Mouse (Mus musculus) gastrocnemius, postnatal 10 days (tissue): Measurements from ENCODE around the gene Lsm7. TPM values are rescaled to one million over a fixed set of nuclear protein-coding genes. Genes with fewer than 3 reads are reported as not detected.
A peak's percentile ranks its signal among the peaks of the same experiment; 100 is the strongest.

Source experiments
- DNase-seq: peaks from one replicate; pipeline ENCODE4 v3.0.0; 2021; ENCODE audit warnings: mixed read lengths
- microRNA-seq, 2 experiments: library from miRNA; unstranded; fragments of <30 nt; microRNA quantifications; one replicate each; pipeline ENCODE4 v1.2.0; 2021
- total RNA-seq, 2 experiments: library from RNA; stranded (reverse); gene quantifications; 2 replicates each; pipeline ENCODE4 v1.2.3; 2021

The Lsm7 gene
- total RNA-seq, 2 experiments from 2014 or later = 36.8 to 42.4 TPM

DNA sequence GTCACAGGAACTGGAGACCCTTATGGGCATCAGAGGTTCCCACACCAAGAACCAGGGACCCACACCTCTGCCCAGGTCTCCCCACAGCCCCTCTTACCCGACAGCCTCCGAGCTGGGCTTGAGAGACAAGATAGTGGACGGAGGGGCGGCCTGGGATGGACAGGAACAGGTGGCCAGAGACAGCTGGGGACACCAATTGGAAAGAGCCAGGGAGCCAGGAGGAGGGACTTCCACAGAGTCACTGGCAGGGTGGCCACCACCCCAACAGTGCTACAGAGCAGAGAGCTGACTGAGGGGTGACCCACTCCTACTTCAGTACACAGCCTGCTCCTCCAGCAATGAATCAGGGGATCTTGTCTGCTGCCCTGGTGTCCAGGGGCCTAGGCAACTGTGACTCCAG lies 41.6 kb downstream of the Lsm7 start, which contains the start of gene Jsrp1:
Gene Jsrp1, minus strand, starts transcription at position 133 of the 400 bp plus-strand sequence.
- DNase-seq = peak; percentile 71

DNA sequence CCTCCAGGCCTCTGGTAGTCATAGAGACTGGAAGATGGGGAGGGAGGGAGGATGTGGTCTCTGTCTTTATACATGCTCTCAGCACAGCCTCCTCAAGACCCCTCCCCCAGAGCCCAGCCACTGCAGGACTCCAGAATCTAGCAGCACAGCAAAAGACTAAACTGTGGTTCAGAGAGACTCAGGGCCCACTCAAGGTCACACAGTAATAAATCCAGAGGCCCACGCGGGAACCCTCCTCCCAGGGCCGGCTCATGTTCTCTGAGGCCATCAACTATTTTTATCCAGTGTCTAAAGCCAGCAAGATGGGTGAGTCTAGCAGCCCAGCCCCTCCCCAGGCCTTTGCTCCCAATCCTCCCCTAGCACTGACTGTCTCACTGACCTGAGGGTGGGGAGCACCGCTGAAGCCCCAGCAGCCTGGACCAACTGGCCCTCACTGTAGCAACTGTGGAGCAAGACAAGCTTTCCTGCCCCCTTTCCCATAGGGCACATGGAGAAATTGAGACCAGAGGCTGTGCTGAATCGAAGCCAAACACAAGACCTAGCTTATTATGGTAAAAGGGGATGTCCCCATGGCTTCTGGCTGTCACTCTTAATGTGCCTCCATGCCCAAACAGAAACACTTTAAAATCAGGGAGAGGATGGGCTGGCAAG lies 42.5 kb downstream of the Lsm7 start:
- DNase-seq = no peak

DNA sequence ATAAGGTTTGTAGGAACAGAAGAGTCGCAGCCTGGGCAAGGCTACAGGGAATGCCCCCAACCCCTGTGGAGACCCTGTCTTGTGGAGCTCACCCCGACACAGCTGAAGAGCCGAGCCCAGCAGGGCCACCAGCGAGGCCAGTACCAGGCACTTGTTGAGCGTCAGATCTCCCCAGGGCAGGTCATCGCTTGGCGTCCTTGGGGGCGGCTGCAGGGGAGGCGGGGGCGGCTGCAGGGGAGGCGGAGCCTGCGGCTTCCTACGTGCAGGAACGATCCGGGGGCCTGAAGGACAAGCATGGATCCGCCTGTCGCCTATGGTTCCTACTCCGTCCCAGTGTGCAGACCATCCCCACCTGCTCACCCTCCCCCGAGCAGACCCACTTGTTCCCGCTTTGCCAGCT lies 44.9 kb downstream of the Lsm7 start:
- DNase-seq = no peak

DNA sequence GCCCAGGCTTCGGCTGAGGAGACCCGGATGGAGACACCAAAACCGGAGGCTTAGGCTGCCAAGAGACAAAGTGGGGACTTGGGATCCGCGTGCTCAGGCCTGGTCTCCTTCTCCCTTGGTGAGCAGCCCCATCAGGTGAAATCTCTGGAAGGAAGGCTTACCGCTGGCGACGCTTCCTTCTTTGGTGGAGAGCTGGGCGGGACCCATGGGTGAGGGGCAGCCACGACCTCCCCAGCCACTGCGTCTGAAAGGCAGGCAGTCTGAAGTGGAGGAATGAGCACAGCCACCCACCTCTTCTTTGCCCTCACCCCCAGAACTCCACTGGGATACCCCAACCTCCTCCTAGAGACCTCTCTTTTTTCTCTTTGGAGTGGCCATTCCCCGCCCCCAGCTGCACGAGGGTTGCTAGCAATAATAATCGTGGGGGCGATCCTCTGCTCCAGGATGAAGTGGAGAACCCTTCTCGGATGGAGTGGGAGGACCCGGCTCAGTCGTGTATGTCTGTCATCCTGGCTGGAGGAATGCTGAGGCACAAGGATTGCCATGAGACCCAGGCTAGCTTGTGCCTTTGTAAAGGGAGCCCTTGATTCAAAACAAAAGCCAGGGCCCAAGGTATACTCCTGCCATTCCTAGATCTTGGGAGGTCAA lies 45.9 kb downstream of the Lsm7 start:
- no peak for DNase-seq

DNA sequence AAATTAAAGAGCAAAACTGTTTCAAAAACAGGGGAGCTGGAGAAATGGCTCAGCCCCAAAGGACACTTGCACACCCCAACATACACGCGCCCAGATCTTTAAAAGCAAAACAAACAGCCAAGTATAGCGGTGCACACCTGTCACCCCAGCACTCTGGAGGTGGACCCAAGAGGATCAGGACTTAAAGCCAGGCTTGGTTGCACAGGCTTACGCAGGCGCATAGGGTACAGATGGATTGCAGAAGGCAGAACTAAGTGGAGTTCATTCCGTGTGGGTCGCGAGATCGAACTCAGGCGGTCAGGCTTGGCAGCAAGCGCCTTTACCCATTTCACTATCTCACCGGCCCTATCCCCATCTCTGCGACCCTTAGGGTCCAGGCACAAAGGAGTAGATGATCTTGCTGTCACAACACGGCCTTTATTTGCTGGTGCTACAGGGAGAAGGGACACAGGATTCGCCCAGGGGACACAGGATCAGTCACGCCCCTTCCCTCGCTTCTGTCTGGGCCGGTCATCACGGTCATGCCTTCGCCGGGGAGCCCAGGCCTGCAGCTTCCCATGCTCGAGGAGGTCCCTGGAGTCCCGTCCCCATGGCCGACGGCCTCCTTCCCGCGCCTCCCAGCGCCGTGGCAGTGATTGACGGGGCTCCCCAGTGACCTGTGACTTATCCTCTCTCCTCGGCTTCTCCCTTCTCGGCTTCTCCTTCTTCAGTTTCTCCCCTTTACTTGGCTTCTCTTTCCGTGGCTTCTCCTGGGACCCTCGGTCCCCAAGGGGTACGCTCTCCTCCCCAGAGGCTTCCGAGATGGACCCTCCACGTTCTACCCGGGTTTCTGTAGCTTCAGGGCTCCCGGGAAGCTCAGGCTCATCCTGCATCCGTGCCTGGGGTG lies 46.7 kb downstream of the Lsm7 start:
- no peak for DNase-seq

DNA sequence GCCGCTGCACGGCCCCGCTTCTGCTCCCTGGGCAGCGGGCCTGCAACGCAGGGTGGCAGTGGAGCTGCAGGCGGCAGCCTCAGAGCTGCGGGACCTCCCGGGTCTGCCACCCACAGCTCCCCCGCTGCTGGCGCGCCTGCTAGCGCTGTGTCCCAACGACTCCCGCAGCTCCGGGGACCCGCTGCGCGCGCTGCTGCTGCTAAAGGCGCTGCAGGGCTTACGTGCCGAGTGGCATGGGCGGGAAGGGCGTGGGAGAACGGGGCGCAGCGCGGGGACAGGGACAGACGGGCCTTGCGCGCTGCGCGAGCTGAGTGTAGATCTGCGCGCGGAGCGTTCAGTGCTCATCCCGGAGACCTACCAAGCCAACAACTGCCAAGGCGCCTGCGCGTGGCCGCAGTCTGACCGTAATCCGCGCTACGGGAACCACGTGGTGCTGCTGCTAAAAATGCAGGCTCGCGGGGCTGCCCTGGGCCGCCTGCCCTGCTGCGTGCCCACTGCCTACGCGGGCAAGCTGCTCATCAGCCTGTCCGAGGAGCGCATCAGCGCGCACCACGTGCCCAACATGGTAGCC lies 47.9 kb downstream of the Lsm7 start:
- peak; percentile 68 for DNase-seq

DNA sequence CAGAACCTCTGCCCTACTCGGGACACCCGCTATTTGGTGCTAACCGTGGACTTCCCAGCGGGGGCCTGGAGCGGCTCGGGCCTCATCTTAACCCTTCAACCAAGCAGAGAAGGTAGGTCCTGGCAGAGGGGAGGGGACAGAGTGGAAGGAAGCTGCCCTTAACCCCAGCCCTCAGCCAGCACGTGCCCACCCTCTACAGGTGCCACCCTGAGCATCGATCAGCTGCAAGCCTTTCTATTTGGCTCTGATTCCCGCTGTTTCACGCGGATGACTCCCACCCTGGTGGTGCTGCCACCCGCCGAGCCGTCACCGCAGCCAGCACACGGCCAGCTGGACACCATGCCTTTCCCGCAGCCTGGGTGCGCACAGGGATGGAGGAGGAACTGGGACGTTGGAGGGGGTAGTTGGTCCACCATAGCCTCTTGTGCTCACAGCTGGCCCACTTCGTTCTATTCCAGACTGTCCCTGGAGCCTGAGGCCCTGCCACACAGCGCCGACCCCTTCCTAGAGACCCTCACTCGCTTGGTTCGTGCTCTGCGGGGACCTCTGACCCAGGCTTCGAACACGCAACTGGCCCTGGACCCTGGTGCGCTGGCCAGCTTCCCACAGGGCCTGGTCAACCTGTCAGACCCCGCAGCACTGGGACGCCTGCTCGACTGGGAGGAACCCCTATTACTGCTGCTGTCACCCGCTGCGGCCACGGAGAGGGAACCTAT lies 48.5 kb downstream of the Lsm7 start:
- DNase-seq = no peak

DNA sequence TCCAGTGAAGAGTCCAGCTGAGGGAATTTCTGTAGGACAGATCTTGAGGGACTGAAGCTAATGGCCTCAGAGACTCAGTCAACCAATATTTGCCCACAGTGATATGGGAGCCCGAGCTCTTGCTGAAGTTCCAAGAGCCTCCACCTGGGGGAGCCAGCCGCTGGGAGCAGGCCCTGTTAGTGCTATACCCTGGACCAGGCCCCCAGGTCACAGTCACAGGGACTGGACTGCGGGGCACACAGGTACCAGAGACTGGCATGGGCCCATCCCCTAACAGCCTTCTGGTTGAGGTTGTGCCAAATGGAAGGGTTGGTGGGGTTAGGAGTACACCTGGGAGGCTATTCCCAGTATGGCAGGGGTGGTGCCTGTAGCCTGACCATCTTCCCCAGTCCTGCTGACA lies 49.1 kb downstream of the Lsm7 start:
- peak; percentile 88 for DNase-seq

DNA sequence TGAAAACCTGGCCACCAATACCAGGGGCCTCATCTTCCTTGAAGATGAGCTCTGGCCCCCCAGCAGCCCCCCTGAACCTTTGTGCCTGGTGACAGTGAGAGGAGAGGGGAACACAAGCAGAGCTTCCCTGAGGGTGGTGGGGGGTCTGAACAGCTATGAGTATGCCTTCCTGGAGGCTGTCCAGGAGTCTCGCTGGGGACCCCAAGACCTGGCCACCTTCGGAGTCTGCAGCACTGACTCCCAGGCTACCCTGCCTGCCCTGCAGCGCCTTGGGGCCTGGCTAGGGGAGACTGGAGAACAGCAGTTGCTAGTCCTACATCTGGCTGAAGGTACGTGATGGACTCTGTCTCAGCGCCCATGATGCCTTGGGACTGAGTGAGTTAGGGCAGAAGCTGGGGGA lies 49.7 kb downstream of the Lsm7 start:
- no peak for DNase-seq

DNA sequence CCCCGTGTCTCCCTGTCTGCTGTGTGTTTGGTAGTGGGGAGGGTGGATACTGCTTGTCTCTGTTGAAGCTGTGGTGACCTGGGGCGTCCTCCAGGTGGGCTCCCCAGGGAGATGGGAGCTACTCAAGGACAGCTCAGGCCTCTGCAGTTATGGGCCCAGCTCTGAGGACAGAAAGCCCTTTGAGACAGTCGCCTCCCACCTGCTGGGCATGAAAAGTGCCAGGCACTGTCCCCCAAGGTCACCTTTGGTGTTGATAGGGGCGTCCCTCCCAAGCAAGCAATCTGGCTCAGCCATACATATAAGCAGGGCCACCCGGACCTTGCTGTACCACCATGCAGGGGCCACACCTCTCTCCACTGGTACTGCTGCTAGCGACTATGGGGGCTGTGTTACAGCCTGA lies 50.1 kb downstream of the Lsm7 start, which contains the start of gene Amh:
Gene Amh, plus strand, starts transcription at position 328 of the 400 bp plus-strand sequence.
- no peak for DNase-seq

DNA sequence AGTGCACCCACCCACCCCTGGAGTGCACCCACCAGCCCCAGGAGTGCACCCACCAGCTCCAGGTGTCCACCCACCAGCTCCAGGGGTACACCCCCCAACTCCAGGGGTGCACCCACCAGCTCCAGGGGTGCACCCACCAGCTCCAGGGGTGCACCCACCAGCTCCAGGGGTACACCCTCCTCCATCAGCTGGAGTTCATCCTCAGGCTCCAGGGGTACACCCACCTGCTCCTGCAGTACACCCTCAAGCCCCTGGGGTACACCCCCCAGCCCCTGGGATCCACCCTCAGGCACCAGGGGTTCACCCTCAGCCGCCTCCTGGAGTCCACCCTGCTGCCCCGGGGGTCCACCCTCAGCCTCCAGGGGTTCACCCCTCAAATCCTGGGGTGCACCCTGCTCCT lies 50.7 kb downstream of the Lsm7 start:
- no peak for DNase-seq

DNA sequence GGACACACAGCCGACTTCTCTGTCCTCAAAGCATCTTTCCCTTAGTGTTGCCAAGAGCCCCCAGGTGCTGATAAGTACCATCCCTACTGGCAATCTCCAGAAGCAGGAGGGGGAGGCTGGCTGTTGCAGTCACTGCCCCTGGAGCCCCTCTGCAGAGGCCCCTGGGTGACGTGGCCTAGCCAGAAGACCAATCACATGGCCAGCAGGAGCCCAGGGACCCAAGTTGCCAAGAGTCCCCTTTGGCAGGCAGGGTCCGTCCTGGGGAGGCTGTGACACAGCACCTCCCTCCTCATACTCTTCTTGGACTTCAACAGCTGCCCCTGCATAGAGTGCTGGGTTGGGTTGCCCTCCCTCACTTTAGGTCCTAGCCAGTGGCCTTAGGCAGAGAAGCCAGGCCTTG lies 52.0 kb downstream of the Lsm7 start:
- DNase-seq = no peak

Small RNAs within 50 kb of the gene (microRNA-seq; reads per million reads assigned to microRNA genes)
- gene Mir1982 = 1.5 to 2.5 reads per million in 2 experiments

Other genes starting within 250 kb of the Lsm7 start
- 1 to 10 TPM in 1 of 2 experiments, under 1 TPM in 1; 0.45 to 1.2 TPM for gene Gm49322, start 249.2 kb downstream of the Lsm7 start, total RNA-seq
- 100 to 1,000 TPM; 121 to 141 TPM for gene Csnk1g2, start 232.4 kb downstream of the Lsm7 start, total RNA-seq
- gene Btbd2, start 198.1 kb downstream of the Lsm7 start, total RNA-seq = 10 to 100 TPM; 39.9 to 40.3 TPM
- 100 to 1,000 TPM; 142 to 160 TPM for gene Mknk2, start 177.1 kb downstream of the Lsm7 start, total RNA-seq
- gene Mob3a, start 153.2 kb downstream of the Lsm7 start, total RNA-seq = 10 to 100 TPM in 1 of 2 experiments, 1 to 10 TPM in 1; 8.6 to 13.1 TPM
- 1 to 10 TPM; 4.3 to 6.1 TPM for gene Izumo4, start 153.0 kb downstream of the Lsm7 start, total RNA-seq
- 10 to 100 TPM; 27.7 to 37.1 TPM for gene Ap3d1, start 112.9 kb downstream of the Lsm7 start, total RNA-seq
- gene Dot1l, start 100.0 kb downstream of the Lsm7 start, total RNA-seq = 10 to 100 TPM; 25.9 to 46.0 TPM
- gene Sf3a2, start 57.0 kb downstream of the Lsm7 start, total RNA-seq = 10 to 100 TPM; 31.6 to 41.3 TPM
- 10 to 100 TPM; 26.8 to 30.9 TPM for gene Plekhj1, start 56.6 kb downstream of the Lsm7 start, total RNA-seq
- gene Amh, start 50.0 kb downstream of the Lsm7 start, total RNA-seq = under 1 TPM; 0.20 to 0.52 TPM
- 100 to 1,000 TPM; 289 to 339 TPM for gene Jsrp1, start 41.7 kb downstream of the Lsm7 start, total RNA-seq
- 100 to 1,000 TPM; 846 to 935 TPM for gene Oaz1, start 28.6 kb downstream of the Lsm7 start, total RNA-seq
- gene Lingo3, start 11.2 kb downstream of the Lsm7 start, total RNA-seq = 10 to 100 TPM; 31.9 to 32.9 TPM
- 10 to 100 TPM; 30.5 to 33.0 TPM for gene Sppl2b, start 66 bp upstream of the Lsm7 start, total RNA-seq
- under 1 TPM in 1 of 2 experiments, not detected in 1; 0.07 TPM for gene Tmprss9, start 16.6 kb upstream of the Lsm7 start, total RNA-seq
- 100 to 1,000 TPM; 113 to 127 TPM for gene Timm13, start 45.8 kb upstream of the Lsm7 start, total RNA-seq
- 10 to 100 TPM; 24.0 to 28.1 TPM for gene Lmnb2, start 63.0 kb upstream of the Lsm7 start, total RNA-seq
- gene Gadd45b, start 74.9 kb upstream of the Lsm7 start, total RNA-seq = 10 to 100 TPM in 1 of 2 experiments, 1 to 10 TPM in 1; 9.0 to 15.9 TPM
- 1 to 10 TPM; 1.7 to 2.0 TPM for gene Gng7, start 159.7 kb upstream of the Lsm7 start, total RNA-seq
- gene Diras1, start 170.5 kb upstream of the Lsm7 start, total RNA-seq = under 1 TPM; 0.27 to 0.87 TPM
- 10 to 100 TPM; 11.5 to 13.3 TPM for gene Slc39a3, start 182.2 kb upstream of the Lsm7 start, total RNA-seq
- gene Sgta, start 205.0 kb upstream of the Lsm7 start, total RNA-seq = 10 to 100 TPM; 82.2 to 84.4 TPM
- 10 to 100 TPM; 26.4 to 27.1 TPM for gene Thop1, start 214.8 kb upstream of the Lsm7 start, total RNA-seq
- 1 to 10 TPM in 1 of 2 experiments, under 1 TPM in 1; 0.87 to 2.1 TPM for gene Creb3l3, start 243.7 kb upstream of the Lsm7 start, total RNA-seq